Mouse (Mus musculus): Measurements from ENCODE around the gene Hvcn1. TPM values are rescaled to one million over a fixed set of nuclear protein-coding genes. Genes with fewer than 3 reads are reported as not detected.

Hvcn1 gene
- polyA plus RNA-seq, 1 experiment from 2014 or later, result 13.0 TPM

Other genes with a start within 250 kb of the Hvcn1 start
- 5.9 and 7.1 TPM in 2 replicates for gene Cux2, start 156.7 kb upstream of the Hvcn1 start, polyA plus RNA-seq (2016; fragmentation: Nextera tagmentation; extraction: Ambion mirVana)
- gene Myl2, start 105.9 kb upstream of the Hvcn1 start, polyA plus RNA-seq (2016; fragmentation: Nextera tagmentation; extraction: Ambion mirVana), result 0.52 and 2.4 TPM in 2 replicates
- gene Ccdc63, start 66.0 kb upstream of the Hvcn1 start, polyA plus RNA-seq (2016; fragmentation: Nextera tagmentation; extraction: Ambion mirVana), result not detected in 2 replicates
- 307 and 312 TPM in 2 replicates for gene Ppp1cc, start 48.5 kb upstream of the Hvcn1 start, polyA plus RNA-seq (2016; fragmentation: Nextera tagmentation; extraction: Ambion mirVana)
- gene Tctn1, start 57.7 kb downstream of the Hvcn1 start, polyA plus RNA-seq (2016; fragmentation: Nextera tagmentation; extraction: Ambion mirVana), result 5.9 and 6.5 TPM in 2 replicates
- 11.9 and 12.0 TPM in 2 replicates for gene Pptc7, start 77.6 kb downstream of the Hvcn1 start, polyA plus RNA-seq (2016; fragmentation: Nextera tagmentation; extraction: Ambion mirVana)
- 17.1 and 18.7 TPM in 2 replicates for gene Rad9b, start 147.4 kb downstream of the Hvcn1 start, polyA plus RNA-seq (2016; fragmentation: Nextera tagmentation; extraction: Ambion mirVana)
- 178 and 183 TPM in 2 replicates for gene Vps29, start 147.6 kb downstream of the Hvcn1 start, polyA plus RNA-seq (2016; fragmentation: Nextera tagmentation; extraction: Ambion mirVana)
- 70.0 and 77.7 TPM in 2 replicates for gene Gpn3, start 165.1 kb downstream of the Hvcn1 start, polyA plus RNA-seq (2016; fragmentation: Nextera tagmentation; extraction: Ambion mirVana)
- 90.5 and 99.6 TPM in 2 replicates for gene Fam216a, start 165.6 kb downstream of the Hvcn1 start, polyA plus RNA-seq (2016; fragmentation: Nextera tagmentation; extraction: Ambion mirVana)
- 75.8 and 88.9 TPM in 2 replicates for gene Arpc3, start 185.1 kb downstream of the Hvcn1 start, polyA plus RNA-seq (2016; fragmentation: Nextera tagmentation; extraction: Ambion mirVana)
- gene Anapc7, start 214.9 kb downstream of the Hvcn1 start, polyA plus RNA-seq (2016; fragmentation: Nextera tagmentation; extraction: Ambion mirVana), result 56.1 and 58.0 TPM in 2 replicates

Data from embryonic facial prominence, embryonic 12.5 days (tissue).